Mouse (Mus musculus) spleen, embryonic (tissue): ENCODE data around the gene Itpripl2.

ENCODE experiments used
- CTCF ChIA-PET: fragments of 350-600 bp; sonication (Branson Sonifier 250); formaldehyde crosslinking; loops from one replicate; lab custom pipeline; 2022; lab: Charles Lee

The Itpripl2 gene

DNA sequence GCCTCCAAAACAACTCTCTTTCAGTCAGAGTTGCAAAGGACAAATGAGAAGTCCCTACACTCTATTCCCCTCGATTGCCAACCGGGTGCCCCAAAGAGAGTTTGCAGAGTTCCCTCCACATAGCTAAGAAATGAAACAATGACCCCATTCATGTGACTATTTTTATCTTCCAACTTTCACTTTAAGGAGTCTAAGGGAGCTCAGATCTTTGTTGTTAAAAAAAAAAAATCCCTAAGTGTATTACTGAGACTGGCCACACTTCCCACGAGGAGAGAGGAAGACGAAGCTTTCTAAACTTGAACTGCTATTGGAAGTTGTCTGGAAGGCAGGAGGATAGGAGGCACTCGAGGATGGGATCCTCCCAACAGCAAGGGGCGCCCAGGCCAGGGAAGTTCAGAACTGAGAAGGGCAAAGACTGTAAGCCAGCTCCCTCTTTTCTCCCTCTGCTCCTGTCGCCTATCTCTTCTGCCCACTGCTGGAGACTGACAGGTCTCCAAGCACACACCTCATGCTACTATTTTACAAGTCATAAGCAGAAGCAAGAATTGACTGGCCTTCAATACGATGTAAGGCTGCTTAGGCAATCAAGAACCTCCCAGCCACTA is 3.6 kb downstream of the Itpripl2 start:
- CTCF ChIA-PET, result no interaction called here

DNA sequence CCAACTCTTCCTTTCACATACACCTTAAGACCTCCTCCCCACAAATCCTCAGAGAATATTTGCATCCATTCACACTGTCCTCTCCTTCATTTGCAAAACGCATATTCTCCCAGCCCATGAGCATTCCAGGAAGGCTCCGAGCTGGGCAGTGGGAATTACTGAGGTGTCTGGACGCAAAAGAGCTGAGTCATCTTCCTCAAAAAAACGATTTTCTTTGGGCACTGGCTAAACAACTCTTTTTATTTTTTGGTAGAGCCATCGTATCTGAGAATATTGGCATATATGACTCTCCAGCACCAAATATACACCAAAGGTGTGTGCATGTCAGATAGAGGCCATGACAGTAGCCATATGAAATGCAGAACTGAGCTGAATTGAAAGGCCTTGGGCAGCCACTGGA is 4.9 kb downstream of the Itpripl2 start:
- CTCF ChIA-PET, result no interaction called here

DNA sequence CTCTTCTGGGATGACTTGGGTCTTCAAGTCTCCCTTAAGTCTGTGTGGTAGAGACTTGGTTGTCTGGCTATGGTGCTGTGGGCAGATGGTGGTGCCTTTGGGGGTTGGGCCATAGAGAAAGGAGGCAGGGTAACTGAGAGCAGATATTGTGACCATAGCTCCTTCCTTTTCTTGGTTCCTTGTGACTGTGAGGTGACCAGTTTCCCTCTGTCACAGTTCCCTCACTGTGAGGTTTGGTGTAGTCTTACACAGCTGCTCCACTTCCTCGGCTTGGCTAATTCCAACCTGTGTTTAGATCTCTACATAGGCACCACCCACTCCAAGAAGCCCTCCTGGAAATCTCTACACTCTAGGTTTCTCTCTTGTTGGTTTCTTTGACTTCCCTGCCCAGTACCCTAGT is 7.8 kb downstream of the Itpripl2 start:
- CTCF ChIA-PET, result no interaction called here

DNA sequence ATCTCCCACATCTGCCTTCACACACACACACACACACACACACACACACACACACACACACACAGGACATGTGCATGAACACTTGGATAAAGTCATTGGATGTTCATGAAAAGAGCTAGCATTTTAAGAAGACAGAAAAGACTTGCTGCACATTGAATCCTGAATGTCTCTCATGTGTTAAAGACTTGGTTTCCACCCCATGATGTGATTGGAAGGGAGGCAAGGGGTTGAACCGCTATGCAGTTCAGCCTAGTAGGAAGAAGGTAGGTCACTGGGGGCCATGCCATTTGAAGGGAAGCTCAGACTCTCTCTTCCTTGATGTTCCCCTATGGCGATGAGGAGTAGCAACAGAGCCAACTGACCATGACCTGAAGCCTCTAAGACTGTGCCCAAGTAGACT is 9.8 kb downstream of the Itpripl2 start:
- CTCF ChIA-PET, result no interaction called here

DNA sequence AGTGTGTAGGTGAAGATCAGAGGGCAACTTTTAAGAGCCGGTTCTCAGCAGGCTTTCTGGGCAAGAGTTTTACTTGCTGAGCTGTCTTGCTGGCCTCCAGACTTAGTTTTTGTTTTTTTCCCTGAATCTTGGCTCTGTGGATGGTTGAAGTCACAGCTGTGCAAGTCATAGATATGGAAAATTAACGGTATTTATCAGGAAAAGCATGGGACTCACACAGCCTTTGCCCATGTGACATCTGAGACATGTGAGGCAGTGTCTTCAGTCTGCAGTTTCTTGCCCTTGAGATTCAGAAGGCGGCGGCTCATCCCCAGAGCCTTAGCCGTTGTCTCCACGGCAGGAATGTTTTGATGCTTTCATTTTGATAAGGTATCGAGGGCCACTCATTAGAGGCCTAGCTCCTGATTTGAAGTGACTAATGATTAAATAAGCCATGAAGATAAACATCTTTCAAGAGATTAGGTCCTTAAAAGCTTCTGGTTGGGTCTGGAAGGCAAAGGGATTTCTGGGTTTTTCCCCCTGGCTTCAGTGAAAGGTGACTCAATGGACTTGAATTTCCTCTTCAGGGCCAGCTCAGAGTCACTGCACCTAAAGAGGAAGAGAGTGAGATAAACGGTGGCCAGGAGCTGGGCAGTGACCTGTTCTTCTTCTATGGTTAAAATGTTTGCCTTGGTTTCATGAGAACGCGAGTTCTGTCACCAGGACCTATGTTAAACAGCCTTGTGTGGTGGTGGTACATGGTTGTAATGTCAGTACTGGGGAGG is 10.5 kb downstream of the Itpripl2 start:
- CTCF ChIA-PET, result no interaction called here

DNA sequence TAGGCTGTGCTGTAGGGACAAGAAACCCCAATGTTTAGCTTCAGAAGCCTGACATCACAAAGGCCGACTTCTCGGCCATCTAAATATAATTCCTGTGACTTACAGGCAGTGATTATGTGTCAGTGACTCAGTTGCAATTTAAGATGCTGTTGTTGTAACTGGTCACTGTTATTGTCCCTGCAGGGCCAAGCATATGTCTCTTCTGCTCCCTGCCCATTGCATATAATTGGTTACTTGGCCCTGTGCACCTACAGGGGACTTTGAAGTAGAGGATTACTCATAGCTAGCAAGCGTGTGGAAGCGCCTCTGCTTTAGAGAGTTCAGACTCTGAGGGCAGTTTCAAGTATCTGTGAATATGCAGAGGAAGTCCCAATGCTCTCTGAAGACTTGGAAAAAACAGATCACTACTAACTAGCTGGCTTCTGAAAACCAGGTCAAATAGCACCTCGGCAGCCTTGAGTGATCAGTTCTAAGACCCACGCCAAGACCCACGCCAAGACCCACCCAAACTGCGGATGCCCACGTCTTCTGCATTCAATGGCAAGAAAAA is 11.5 kb downstream of the Itpripl2 start:
- CTCF ChIA-PET, result no interaction called here

DNA sequence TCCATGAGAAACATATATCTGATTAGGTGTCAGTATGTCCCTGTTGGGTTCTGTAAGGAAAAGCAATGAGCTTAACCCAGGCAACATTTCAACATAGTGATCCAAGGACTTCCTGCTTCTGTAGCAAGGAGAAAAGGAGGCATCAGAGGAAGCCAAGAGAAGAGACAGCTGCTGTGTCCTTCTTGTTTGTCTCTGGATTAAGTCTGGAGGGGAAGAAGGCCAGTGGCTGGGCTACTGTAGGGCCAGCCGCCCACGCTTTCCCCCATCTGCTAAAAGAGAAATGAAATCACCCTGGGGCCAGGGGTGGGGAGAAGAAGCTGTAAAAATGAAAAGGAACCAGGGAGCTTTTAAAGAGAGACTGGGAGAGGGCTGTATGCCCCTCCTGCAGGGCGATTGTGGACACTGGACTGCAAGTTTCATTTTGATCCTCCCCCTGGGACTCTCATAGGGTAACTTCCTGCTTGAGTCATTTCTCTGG is 12.9 kb downstream of the Itpripl2 start:
- CTCF ChIA-PET, result no interaction called here

DNA sequence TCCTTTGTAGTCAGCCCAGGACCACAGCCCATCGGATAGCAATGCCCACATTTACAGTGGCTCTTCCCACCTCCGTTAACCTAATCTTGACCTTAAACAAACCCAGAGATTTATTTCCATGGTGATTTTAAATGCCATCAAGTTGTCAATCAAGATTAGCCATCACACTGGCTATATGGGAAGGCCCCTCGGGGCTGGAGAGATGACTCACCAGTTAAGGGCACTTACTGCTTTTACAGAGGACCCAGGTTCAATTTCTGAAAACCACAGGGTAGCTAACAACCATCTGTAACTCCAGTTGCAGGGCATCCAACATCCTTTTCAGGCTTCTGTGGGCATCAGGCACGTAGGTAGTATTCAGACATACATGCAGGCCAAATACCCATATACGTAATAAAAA is 15.3 kb downstream of the Itpripl2 start:
- CTCF ChIA-PET, result no interaction called here

DNA sequence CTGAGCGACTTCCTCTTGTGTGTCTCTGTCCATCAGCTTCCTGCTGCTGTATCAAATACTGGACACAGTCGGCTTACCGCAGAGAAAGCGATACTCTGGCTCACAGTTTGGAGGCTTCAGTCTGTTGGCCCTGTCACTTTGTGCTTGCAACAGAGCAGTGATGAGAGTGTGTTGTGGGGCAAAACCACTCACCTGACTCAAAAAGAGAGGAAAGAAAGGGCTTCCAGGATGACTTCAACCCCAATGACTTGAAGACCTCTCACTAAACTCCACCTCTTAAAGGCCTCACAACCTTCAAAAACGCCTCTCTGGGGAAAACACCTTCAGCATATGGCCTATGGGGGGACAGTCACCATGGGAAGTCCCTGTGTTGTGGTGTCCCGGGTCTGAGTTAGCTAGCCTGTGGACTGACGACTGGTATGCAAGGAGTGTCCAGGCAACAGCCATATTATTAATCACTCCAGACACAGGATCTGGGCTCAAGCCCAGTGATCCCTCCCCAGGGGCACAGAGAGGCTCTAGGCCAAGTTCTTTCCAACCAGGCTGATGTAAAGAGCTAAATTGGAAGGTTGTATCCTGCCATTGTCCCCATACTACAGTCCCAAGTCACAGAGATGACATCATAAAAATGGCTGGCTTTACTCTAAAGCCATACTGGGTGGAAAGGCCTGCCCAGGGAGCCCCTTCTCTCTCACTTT is 16.6 kb downstream of the Itpripl2 start:
- CTCF ChIA-PET, result no interaction called here

DNA sequence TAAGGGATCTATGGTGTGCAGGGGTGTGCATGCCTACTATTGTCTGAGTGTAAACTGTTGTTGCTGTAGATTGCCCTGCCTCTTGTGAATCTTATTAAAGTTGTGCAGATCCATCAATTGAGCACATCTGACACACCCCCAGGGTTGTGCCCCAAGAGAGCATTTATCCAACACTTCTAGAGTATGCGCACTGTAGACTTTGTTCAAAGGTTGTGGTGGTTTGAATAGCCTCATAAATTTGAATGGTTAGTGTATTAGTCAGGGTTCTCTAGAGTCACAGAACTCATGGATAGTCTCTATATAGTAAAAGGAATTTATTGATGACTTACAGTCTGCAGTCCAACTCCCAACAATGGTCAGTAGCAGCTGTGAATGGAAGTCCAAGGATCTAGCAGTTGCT is 18.9 kb downstream of the Itpripl2 start:
- CTCF ChIA-PET, result no interaction called here

DNA sequence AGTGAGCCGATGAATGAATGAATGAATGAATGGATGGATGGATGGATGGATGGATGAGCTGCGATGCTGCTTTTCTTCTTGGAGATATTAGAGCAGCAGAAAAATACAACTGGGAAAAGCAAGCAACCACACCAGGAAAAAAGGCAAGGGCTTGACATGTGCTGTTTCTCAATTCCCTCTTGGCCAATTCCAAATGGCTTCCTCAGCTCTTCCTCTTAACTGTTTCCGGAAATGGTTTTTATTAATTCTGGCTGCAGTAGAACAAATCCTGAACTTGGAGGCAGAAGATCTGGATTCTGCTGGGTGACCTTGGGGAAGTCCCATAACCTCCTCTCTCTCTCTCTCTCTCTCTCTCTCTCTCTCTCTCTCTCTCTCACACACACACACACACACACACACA is 23.7 kb downstream of the Itpripl2 start:
- CTCF ChIA-PET, result no interaction called here

DNA sequence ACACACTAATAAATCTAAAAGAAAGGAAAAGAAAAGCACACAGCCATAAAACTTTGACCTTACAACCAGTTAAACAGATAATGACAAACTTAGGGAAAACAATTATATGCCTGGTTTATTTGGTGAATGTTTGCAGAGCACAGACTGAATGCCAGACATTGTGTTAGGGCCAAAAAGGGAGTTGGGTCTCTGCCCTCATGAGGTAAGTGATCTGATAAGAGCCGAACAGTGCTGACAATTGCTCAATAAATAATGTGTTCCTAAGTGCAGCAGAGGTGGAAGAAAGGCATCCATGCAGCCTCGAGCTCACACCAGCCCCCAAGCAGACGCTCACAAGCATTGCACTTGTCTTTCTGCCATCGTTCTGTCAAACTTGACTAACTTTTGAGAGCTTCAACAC is 27.3 kb downstream of the Itpripl2 start:
- CTCF ChIA-PET, result no interaction called here

DNA sequence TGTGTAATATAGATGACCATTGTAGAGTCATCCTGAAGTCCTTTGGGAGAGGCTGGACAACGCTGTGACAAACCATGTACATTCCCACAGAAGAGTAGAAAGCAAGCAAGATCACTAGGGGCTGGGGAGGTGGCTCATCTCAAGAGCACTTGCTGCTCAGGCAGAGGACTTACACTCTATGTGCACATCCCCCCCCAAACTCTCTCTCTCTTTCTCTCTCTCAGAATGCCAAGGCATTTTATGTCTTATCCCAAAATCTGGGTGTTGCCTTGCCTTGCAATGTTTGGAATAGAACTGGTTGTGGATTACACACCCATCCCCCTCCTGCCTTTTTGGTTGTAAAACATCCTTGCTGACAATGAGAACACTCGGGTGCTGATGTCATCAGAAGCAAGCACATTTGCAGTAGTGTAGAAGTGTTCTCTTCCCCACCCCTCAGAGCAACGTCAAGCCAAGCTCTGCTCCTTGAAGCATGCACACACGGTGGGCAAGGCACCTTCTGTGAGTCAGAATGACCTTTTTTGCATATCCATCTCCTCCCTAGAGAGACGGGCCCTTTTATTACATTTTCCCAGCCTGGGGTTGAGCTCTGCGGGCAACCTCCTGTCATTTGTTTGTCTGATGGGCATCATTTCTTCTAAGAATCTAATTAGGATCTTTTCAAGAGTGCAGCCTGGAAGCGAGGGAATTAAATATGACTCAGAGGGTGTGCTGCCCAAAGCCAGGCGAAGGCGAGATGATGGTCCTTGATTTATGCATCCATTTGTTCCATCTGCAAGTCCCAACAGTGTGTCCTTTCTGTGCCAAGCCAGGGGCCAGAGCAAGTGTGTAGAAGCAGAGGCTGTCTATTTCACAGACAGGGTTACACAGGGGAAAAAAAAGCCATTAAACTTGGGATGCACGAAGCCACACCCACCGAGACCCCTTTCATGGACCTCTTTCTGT is 28.7 kb downstream of the Itpripl2 start:
- CTCF ChIA-PET, result no interaction called here

DNA sequence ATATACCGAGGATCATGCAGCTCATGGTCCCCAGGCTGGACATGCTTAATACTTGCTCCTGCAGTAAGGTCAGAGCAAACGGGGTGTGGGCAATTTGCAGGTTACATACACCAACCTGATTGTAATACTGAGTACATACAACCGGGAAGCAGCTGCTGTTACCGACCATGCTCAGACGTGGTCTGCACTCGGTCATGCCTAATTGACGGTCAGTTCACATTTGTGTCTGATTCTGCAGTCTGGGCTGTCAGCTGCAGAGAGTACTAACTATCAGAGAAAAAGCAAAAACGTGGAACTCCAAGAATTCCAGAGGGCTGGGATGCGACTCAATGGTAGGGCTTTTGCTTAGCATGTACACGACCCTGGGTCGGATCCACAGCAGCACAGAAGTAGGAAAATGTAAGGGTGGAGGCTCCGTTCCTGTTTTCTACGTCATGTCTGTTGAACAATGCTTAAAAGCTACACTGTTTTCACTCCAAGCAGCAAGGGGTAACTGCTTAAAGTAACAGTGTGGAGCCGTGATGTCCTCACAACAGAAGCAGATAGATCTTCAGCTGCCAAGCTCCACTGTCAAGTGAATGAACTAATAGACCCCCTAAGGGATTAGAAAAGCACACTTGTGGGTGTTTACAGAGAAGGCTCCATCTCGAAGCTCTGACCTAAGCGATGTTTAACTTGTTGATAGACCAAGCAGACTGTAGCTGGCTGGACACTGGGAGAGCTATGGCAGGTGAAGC is 30.2 kb downstream of the Itpripl2 start:
- CTCF ChIA-PET, result no interaction called here

DNA sequence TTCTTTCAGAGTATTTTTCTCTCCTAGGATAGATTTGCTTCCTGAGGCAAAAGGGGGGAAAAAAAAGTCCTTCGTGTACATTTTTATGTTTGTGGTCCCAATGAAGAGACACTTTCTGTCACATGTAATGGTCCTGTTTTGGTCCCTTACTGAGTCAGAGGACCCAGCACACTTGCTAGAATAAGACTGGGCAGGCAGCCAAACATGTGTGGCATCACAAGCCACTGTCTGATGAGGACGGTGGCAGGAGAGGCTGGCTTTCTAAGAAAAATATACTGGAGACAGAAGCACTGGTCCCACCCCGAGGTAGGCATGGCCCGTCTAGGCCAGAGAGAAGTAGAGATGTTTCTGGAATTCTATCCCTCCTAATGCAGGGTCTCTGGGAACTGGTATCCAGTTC is 38.1 kb downstream of the Itpripl2 start:
- CTCF ChIA-PET, result interaction anchor here (0.7 kb wide), 1 partner anchor 66 kb away, joined by 9 read pairs; no protein-coding TSS in a partner anchor

DNA sequence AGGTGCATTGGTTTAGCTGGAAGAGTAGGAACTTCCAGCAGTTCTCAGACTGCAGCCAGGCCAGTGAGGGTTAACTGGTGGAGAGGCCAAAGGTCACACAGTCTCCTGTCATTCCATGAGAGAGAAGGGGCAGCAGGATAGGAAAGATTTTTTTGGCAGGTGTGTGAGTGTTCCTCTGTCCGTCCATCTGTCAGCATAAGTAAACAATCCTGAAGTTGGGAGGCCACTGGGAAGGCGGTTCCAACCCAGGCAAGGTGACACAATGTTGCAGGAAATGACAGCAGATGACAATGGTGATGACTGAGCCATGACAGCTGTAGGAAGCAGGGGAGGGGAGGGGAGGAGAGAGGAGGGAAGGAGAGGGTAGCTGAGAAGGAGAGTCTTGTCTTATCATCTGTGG is 38.8 kb downstream of the Itpripl2 start:
- CTCF ChIA-PET, result no interaction called here

DNA sequence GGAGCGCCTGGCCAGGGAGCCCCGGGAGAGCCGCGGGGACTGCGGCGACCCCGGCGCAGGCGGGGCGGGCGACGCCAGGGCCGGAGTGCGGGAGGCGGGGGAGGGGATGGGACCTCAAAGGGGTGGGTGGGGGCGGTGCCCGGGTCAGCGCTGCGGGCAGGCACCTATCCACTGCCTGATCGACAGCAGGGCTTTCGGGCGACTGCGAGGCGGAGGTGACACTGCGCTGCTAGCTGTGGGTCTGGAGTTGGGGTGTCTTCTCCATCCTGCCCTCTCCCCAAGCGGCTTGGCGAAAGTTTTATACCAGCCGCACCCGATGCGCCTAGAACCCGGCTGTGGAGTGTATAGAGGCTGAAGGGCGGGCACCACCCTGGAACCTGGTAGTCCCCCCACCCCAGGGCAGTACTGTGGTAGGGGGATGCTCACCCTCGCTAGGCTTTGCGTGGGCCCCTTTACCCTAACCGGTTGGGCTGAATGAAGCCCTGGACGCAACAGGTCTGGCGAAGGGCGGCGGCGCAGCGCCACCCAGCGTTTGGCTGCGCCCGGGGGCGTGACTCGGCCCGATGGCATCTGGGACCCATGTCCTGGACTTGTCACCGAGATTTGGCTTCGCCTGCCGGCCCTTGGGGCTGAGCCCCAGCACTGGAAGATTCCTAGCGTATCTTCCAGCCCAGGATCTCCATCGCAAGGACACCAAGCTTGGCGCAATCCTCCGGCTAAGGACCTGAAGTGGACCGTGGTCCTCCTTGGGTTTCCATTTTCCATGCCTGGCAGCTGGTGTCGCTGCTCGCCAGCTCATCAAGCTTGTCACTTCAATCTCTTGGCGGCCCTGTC is 43.4 kb downstream of the Itpripl2 start, which contains the start of gene Syt17:
Syt17 (minus strand) TSS at position 89 of the 834 bp plus-strand sequence.
- CTCF ChIA-PET, result interaction anchor here (0.7 kb wide), 2 partner anchors 17 to 69 kb away, joined by 6 to 13 read pairs; no protein-coding TSS in a partner anchor

DNA sequence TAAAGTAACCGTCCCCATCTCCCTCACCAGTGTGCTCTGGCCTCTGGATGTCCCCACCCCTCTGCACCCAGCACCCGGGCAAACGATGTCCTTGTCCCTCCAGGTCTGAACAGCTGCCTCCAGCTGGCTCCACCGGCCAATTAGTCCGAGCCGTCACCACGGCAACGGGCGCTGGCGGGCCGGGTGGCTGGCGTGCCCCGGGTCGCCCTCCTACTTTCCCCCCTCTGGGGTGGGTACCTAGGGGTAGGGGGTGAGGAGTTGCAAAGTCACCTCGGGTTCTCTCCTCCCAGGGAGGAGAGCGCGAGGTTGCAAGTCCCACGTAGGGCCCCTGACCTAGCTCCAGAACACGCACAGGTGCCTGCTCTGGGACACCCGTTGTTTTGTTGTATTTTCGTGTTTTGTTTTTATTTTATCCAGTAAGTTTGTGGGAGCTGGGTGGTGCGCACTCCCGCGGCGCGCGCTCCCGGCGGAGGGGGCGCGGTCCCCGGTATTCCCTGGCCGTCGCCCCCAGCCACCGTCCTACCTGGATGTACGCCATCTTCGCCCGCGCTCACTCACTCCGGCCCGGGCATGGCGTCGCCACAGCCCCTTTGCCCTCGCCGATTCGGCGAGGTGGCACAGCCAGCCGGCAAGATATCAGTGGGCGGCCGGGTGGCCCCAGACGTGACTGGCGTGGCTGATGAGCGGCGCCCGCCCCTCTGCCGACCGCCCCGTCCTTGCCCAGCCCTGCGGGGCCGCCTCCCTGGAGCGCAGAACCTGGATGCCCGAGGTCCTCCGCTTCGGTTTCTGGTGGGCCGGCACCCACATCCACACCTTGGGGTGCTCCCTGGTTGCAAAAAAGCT is 44.3 kb downstream of the Itpripl2 start:
- CTCF ChIA-PET, result no interaction called here
